Mouse (Mus musculus) brain, embryonic 14.5 days (tissue): Measurements from ENCODE around the gene Arhgdig.

Source experiments
- CTCF ChIP-seq: fragments of 200-500 bp; IDR thresholded peaks from 2 replicates; pipeline ENCODE4 v1.5.1; 2012; ENCODE audit warnings: inconsistent platforms, mild to moderate bottlenecking, moderate library complexity, borderline replicate concordance; ENCODE audit not compliant: insufficient read depth, insufficient read length; ENCODE audit errors: extremely low read depth
- POLR2A ChIP-seq: fragments of 200-500 bp; IDR thresholded peaks from 2 replicates; pipeline ENCODE4 v1.6.1; 2012; ENCODE audit warnings: mild to moderate bottlenecking, inconsistent platforms, borderline replicate concordance; ENCODE audit not compliant: poor library complexity, insufficient read depth, insufficient read length, severe bottlenecking; ENCODE audit errors: extremely low read depth

DNA sequence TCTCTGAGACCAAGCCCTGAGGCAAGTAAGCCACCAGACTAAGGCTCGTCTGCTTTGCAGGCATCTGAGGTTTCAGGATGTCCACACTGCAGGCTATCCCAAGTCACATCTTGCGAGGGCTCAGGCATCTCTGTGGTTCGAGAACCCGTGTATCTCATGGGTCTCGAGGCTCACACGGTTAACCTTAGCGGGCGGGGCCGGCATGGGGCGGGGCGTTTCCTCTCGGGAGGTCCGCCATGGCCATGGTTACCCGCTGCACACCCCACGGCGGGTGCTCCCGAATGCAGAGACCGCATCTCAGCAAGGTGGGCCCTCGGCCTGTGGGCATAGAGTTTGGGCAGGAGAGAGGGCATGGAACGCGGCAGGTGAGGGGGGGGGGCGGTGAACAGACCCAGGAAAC, 4.8 kb downstream of the Arhgdig start, which contains the start of gene Rgs11:
- TF ChIP-seq POLR2A: no peak
- no peak for TF ChIP-seq CTCF
